Mouse (Mus musculus) limb, embryonic 15.5 days (tissue): ENCODE measurements at regions not wholly inside any gene's neighbourhood (a gene's known extent, or its start where the extent isn't known, plus 50 kb on each side); places are given as distances from the start of the nearest gene placed in this dataset.

Experiments
- ATAC-seq: fragments of 200-750 bp; cut with Nextera tagmentation; 2 replicates; pipeline ENCODE4 v1.8.0; 2017; ENCODE audit warnings: low read depth, moderate TSS enrichment; ENCODE audit not compliant: insufficient number of reproducible peaks, low FRiP score, low TSS enrichment
- H3K27ac ChIP-seq: fragments of 300-500 bp; sonication (generic); 2 replicates; pipeline ENCODE4 v1.5.1; 2015; ENCODE audit warnings: moderate library complexity, mild to moderate bottlenecking, inconsistent platforms
- H3K27me3 ChIP-seq: fragments of 300-500 bp; sonication (generic); 2 replicates; pipeline ENCODE4 v1.6.1; 2015; ENCODE audit warnings: inconsistent platforms
- H3K36me3 ChIP-seq: fragments of 300-500 bp; sonication (generic); 2 replicates; pipeline ENCODE4 v1.6.1; 2015; ENCODE audit warnings: inconsistent platforms
- H3K4me1 ChIP-seq: fragments of 300-500 bp; sonication (generic); 2 replicates; pipeline ENCODE4 v1.6.1; 2015; ENCODE audit warnings: inconsistent platforms
- H3K4me2 ChIP-seq: fragments of 300-500 bp; sonication (generic); 2 replicates; pipeline ENCODE4 v1.6.1; 2015; ENCODE audit warnings: mild to moderate bottlenecking, inconsistent platforms
- H3K4me3 ChIP-seq: fragments of 300-500 bp; sonication (generic); 2 replicates; pipeline ENCODE4 v1.5.1; 2015; ENCODE audit warnings: mild to moderate bottlenecking, inconsistent platforms
- H3K9ac ChIP-seq: fragments of 300-500 bp; sonication (generic); 2 replicates; pipeline ENCODE4 v1.6.1; 2015; ENCODE audit warnings: inconsistent platforms
- H3K9me3 ChIP-seq: fragments of 300-500 bp; sonication (generic); 2 replicates; pipeline ENCODE4 v1.6.1; 2016; ENCODE audit warnings: inconsistent platforms
- WGBS: fragments of 180-500 bp; shearing (Covaris S2); methylation state at CpG from one replicate; pipeline ENCODE4 v1.1.7; 2015; 5-methylcytosine and 5-hydroxymethylcytosine counted together

- Histone ChIP-seq H3K9me3 (no peaks in the 10 kb centered on the region), H3K4me2 (no peak overlapping the region), H3K27me3 (no peaks in the 10 kb centered on the region), H3K36me3 (no peaks in the 10 kb centered on the region), H3K9ac (no peak overlapping the region), H3K27ac (no peak overlapping the region), H3K4me1 (no peaks in the 10 kb centered on the region), H3K4me3 (no peak overlapping the region)
- WGBS: 58% methylated on average over 6 of the region's 6 CpGs
- ATAC-seq: no peak
Observed at GRCm38 (mm10) chr6:126481257-126481656, 54.0 kb downstream of the Kcna5 start.

- no peak overlapping the region for H3K27ac ChIP-seq
- H3K27me3 ChIP-seq: no peaks in the 10 kb centered on the region
- H3K36me3 ChIP-seq: no peaks in the 10 kb centered on the region
- ATAC-seq: no peak
- 37% methylated on average over 2 of the region's 2 CpGs for WGBS
- no peak overlapping the region for H3K4me3 ChIP-seq
- H3K4me1 ChIP-seq: no peaks in the 10 kb centered on the region
- H3K9ac ChIP-seq: no peak overlapping the region
- H3K9me3 ChIP-seq: no peaks in the 10 kb centered on the region
- no peak overlapping the region for H3K4me2 ChIP-seq
Observed at GRCm38 (mm10) chr6:126477506-126477905, 57.7 kb downstream of the Kcna5 start.

- no peaks in the 10 kb centered on the region for H3K9me3 ChIP-seq
- H3K4me3 ChIP-seq: no peak overlapping the region
- 83% methylated on average over 1 of the region's 1 CpGs for whole genome bisulfite sequencing
- H3K9ac ChIP-seq: no peak overlapping the region
- no peak overlapping the region for H3K4me2 ChIP-seq
- H3K27me3 ChIP-seq: no peaks in the 10 kb centered on the region
- ATAC-seq: no peak
- H3K27ac ChIP-seq: no peak overlapping the region
- H3K36me3 ChIP-seq: no peaks in the 10 kb centered on the region
- H3K4me1 ChIP-seq: no peaks in the 10 kb centered on the region
Observed at GRCm38 (mm10) chr6:126476758-126477157, 58.5 kb downstream of the Kcna5 start.

GRCm38 (mm10) chr6:126475555-126475954 is 59.7 kb downstream of the Kcna5 start:
- H3K27ac ChIP-seq: no peak overlapping the region
- no peak for ATAC-seq
- no peak overlapping the region for H3K9ac ChIP-seq
- no peaks in the 10 kb centered on the region for H3K36me3 ChIP-seq
- no peak overlapping the region for H3K4me2 ChIP-seq
- H3K4me3 ChIP-seq: no peak overlapping the region
- peaks cover 6% of the 10 kb centered on the region; the same call in 1 of the 2 replicates for H3K4me1 ChIP-seq
- no peaks in the 10 kb centered on the region for H3K27me3 ChIP-seq
- WGBS: 85% methylated on average over 8 of the region's 8 CpGs
- H3K9me3 ChIP-seq: no peaks in the 10 kb centered on the region

- no peak for ATAC-seq
- Histone ChIP-seq H3K36me3 (no peaks in the 10 kb centered on the region), H3K27ac (no peak overlapping the region), H3K9me3 (no peaks in the 10 kb centered on the region), H3K27me3 (no peaks in the 10 kb centered on the region), H3K4me2 (no peak overlapping the region), H3K4me1 (no peaks in the 10 kb centered on the region), H3K4me3 (no peak overlapping the region), H3K9ac (no peak overlapping the region)
- 44% methylated on average over 1 of the region's 1 CpGs for WGBS
Observed at GRCm38 (mm10) chr6:126453751-126454150, 81.5 kb downstream of the Kcna5 start.

GRCm38 (mm10) chr6:126445519-126445918 is 89.7 kb downstream of the Kcna5 start:
- Histone ChIP-seq H3K9me3 (no peaks in the 10 kb centered on the region), H3K4me1 (no peaks in the 10 kb centered on the region), H3K36me3 (no peaks in the 10 kb centered on the region), H3K27ac (no peak overlapping the region), H3K4me3 (no peak overlapping the region), H3K27me3 (no peaks in the 10 kb centered on the region), H3K4me2 (no peak overlapping the region), H3K9ac (no peak overlapping the region)
- 30% methylated on average over 3 of the region's 3 CpGs for WGBS
- ATAC-seq: no peak

- H3K36me3 ChIP-seq: no peaks in the 10 kb centered on the region
- 16% methylated on average over 1 of the region's 1 CpGs for WGBS
- no peak for ATAC-seq
- H3K27ac ChIP-seq: no peak overlapping the region
- H3K4me3 ChIP-seq: no peak overlapping the region
- H3K9ac ChIP-seq: no peak overlapping the region
- H3K27me3 ChIP-seq: no peaks in the 10 kb centered on the region
- H3K9me3 ChIP-seq: no peaks in the 10 kb centered on the region
- H3K4me2 ChIP-seq: no peak overlapping the region
- H3K4me1 ChIP-seq: no peaks in the 10 kb centered on the region
Observed at GRCm38 (mm10) chr6:126440254-126440653, 95.0 kb downstream of the Kcna5 start.

GRCm38 (mm10) chr6:126437976-126438736 is 97.1 kb downstream of the Kcna5 start:
- 71% methylated on average over 1 of the region's 1 CpGs for WGBS
- Histone ChIP-seq H3K4me1 (no peaks in the 10 kb centered on the region), H3K9ac (no peak overlapping the region)

GRCm38 (mm10) chr6:126427208-126427607 is 108.0 kb downstream of the Kcna5 start:
- Histone ChIP-seq H3K4me2 (no peak overlapping the region), H3K27me3 (no peaks in the 10 kb centered on the region), H3K4me1 (no peaks in the 10 kb centered on the region), H3K27ac (no peak overlapping the region), H3K9me3 (no peaks in the 10 kb centered on the region), H3K9ac (no peak overlapping the region), H3K4me3 (no peak overlapping the region), H3K36me3 (no peaks in the 10 kb centered on the region)
- ATAC-seq: no peak

More at GRCm38 (mm10) chr6:126437976-126438736, 97.1 kb downstream of the Kcna5 start:
- H3K27ac ChIP-seq: no peak overlapping the region
- no peaks in the 10 kb centered on the region for H3K36me3 ChIP-seq
- H3K4me2 ChIP-seq: no peak overlapping the region
- H3K27me3 ChIP-seq: no peaks in the 10 kb centered on the region
- no peaks in the 10 kb centered on the region for H3K9me3 ChIP-seq
- H3K4me3 ChIP-seq: no peak overlapping the region
- ATAC-seq: no peak

GRCm38 (mm10) chr6:126405736-126406135 is 129.5 kb downstream of the Kcna5 start:
- Histone ChIP-seq H3K9me3 (no peaks in the 10 kb centered on the region), H3K36me3 (no peaks in the 10 kb centered on the region), H3K27me3 (peaks cover 5% of the 10 kb centered on the region; the same call in 1 of the 2 replicates), H3K4me1 (peaks cover 14% of the 10 kb centered on the region), H3K4me2 (no peak overlapping the region), H3K9ac (no peak overlapping the region), H3K4me3 (no peak overlapping the region), H3K27ac (no peak overlapping the region)
- WGBS: 23% methylated on average over 3 of the region's 3 CpGs
- no peak for ATAC-seq

GRCm38 (mm10) chr6:126404331-126405070 is 130.7 kb downstream of the Kcna5 start:
- Histone ChIP-seq H3K9ac (no peak overlapping the region), H3K4me2 (no peak overlapping the region), H3K9me3 (no peaks in the 10 kb centered on the region), H3K27me3 (peaks cover 7% of the 10 kb centered on the region; the same call in 1 of the 2 replicates), H3K36me3 (no peaks in the 10 kb centered on the region), H3K4me3 (no peak overlapping the region), H3K27ac (peak overlapping the region; percentile 38; the same call in 1 of the 2 replicates), H3K4me1 (peaks cover 14% of the 10 kb centered on the region)
- no peak for ATAC-seq
- WGBS: 55% methylated on average over 12 of the region's 12 CpGs

GRCm38 (mm10) chr6:126399595-126399994 is 135.6 kb downstream of the Kcna5 start:
- Histone ChIP-seq H3K27me3 (0 out of 2 replicates have a peak, but pooled peaks cover 5% of the 10 kb centered on the region), H3K4me1 (peaks cover 12% of the 10 kb centered on the region), H3K9ac (no peak overlapping the region), H3K4me3 (no peak overlapping the region), H3K4me2 (no peak overlapping the region), H3K27ac (no peak overlapping the region), H3K9me3 (no peaks in the 10 kb centered on the region), H3K36me3 (no peaks in the 10 kb centered on the region)
- ATAC-seq: no peak
- 63% methylated on average over 3 of the region's 3 CpGs for WGBS
